ENCODE assay signal across 9 mouse cellular contexts in the genomic region with DNA sequence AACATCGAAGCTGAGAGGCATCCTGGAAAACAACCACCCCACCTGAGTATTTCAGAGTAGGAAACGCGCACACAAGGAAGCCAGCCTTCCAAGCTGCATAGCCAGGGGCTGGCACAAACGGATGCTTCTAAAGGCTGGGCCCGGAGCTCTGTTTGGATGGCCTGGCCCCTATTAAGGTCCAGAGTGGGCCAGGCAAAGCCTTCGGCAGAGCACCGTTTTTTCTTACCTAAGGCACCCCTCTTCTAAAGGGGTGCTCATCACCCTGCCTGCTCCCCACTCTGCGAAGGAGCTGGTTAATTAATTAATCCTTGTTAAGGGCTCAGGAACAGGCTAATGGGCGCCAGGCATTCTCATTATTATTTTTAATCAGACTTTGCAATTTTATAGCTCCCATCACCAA.
DNase-seq lines count a peak whose midpoint lies in the region; ATAC-seq and TF ChIP-seq lines count a peak whose summit lies in the region.
"Had no signal": no experiment of that assay in that cellular context is flagged by ENCODE, and none has a peak within 500 bp of the region (broad histone marks: within the 10 kb centered on the region; RNA-seq: fewer than 3 reads in every experiment).

No protein-coding gene starts in this region.

- H3K9ac ChIP-seq in heart, embryonic 11.5 days (ENCODE audit: low read depth, low read length), result no peak overlapping the region; the same call in 1 of the 2 replicates
- H3K9ac ChIP-seq in lung, postnatal 0 days (replicated peaks; ENCODE audit: low read depth), result no peak overlapping the region
- H3K9ac ChIP-seq in hindbrain, embryonic 15.5 days, result 0 out of 2 replicates have a peak overlapping the region, but pooled peaks have one; percentile 3
- no peak overlapping the region for H3K9ac ChIP-seq in neural tube, embryonic 12.5 days

- no peaks in the 10 kb centered on the region for H3K27me3 ChIP-seq in heart, embryonic 11.5 days (ENCODE audit: control insufficient read depth, insufficient read depth, low read length)
- H3K27me3 ChIP-seq in lung, postnatal 0 days (replicated peaks; ENCODE audit: insufficient read depth, low read length), result no peaks in the 10 kb centered on the region
- no peaks in the 10 kb centered on the region for H3K27me3 ChIP-seq in hindbrain, embryonic 15.5 days
- no peaks in the 10 kb centered on the region for H3K27me3 ChIP-seq in neural tube, embryonic 12.5 days (replicated peaks)

- H3K4me2 ChIP-seq in heart, embryonic 11.5 days, result peak overlapping the region; percentile 63
- H3K4me2 ChIP-seq in lung, postnatal 0 days (replicated peaks; ENCODE audit: low read depth, low read length), result 0 out of 2 replicates have a peak overlapping the region, but pooled peaks have one; percentile 41
- peak overlapping the region; percentile 55 for H3K4me2 ChIP-seq in hindbrain, embryonic 15.5 days
- peak overlapping the region; percentile 58 for H3K4me2 ChIP-seq in neural tube, embryonic 12.5 days (replicated peaks)

- TF ChIP-seq POLR2A in lung, adult 2 months (IDR thresholded peaks at IDR 0.05; ENCODE audit: borderline replicate concordance, extremely low read depth, low read depth, low read length), result no peak

- no peak for TF ChIP-seq CTCF in lung, postnatal 0 days (IDR thresholded peaks at IDR 0.05)
- no peak for TF ChIP-seq CTCF in lung, adult 2 months (IDR thresholded peaks at IDR 0.05; ENCODE audit: insufficient read depth, low read length)

- TF ChIP-seq EP300 in lung, postnatal 0 days (IDR thresholded peaks at IDR 0.05), result no peak

- no peak for DNase-seq in heart, postnatal 10 days
- no peak for DNase-seq in lung, postnatal 0 days (ENCODE audit: low spot score)
- no peak for DNase-seq in lung, adult 2 months
- no peak for DNase-seq in ovary, adult 18-20 months (ENCODE audit: low spot score)
- no peak for DNase-seq in testis, postnatal 10 days (ENCODE audit: low spot score)
- DNase-seq: layer of hippocampus, adult 9-11 months had no signal

- no peak overlapping the region for H3K4me3 ChIP-seq in heart, embryonic 11.5 days (ENCODE audit: low read depth, low read length)
- H3K4me3 ChIP-seq in lung, postnatal 0 days (ENCODE audit: low read depth, low read length), result no peak overlapping the region
- H3K4me3 ChIP-seq in lung, adult 2 months (replicated peaks; ENCODE audit: extremely low read depth, low read depth, low read length), result no peak overlapping the region
- no peak overlapping the region for H3K4me3 ChIP-seq in hindbrain, embryonic 15.5 days
- H3K4me3 ChIP-seq in neural tube, embryonic 12.5 days, result no peak overlapping the region

- no peak overlapping the region for H3K27ac ChIP-seq in heart, embryonic 11.5 days (ENCODE audit: low read depth, low read length)
- no peak overlapping the region for H3K27ac ChIP-seq in lung, postnatal 0 days (ENCODE audit: low read length)
- H3K27ac ChIP-seq in hindbrain, embryonic 15.5 days (replicated peaks), result no peak overlapping the region
- H3K27ac ChIP-seq in neural tube, embryonic 12.5 days, result no peak overlapping the region

- ATAC-seq in heart, embryonic 11.5 days (replicated peaks; ENCODE audit: insufficient number of reproducible peaks, low FRiP score, low TSS enrichment), result no peak
- ATAC-seq in lung, postnatal 0 days, result no peak
- peak; percentile 36; the same call in 1 of the 2 replicates for ATAC-seq in hindbrain, embryonic 15.5 days (ENCODE audit: low FRiP score, low read depth)
- peak; percentile 60 for ATAC-seq in neural tube, embryonic 12.5 days (ENCODE audit: low FRiP score, low read depth)

- H3K36me3 ChIP-seq in heart, embryonic 11.5 days (ENCODE audit: control insufficient read depth, insufficient read depth, low read length), result no peaks in the 10 kb centered on the region
- H3K36me3 ChIP-seq in lung, postnatal 0 days (ENCODE audit: insufficient read depth, low read length), result no peaks in the 10 kb centered on the region
- no peaks in the 10 kb centered on the region for H3K36me3 ChIP-seq in hindbrain, embryonic 15.5 days
- H3K36me3 ChIP-seq in neural tube, embryonic 12.5 days, result no peaks in the 10 kb centered on the region

- intact Hi-C loops in heart, postnatal 10 days (cut with DNase I), result no loop called here

- no peaks in the 10 kb centered on the region for H3K9me3 ChIP-seq in heart, embryonic 11.5 days (replicated peaks; ENCODE audit: control insufficient read depth, low read length)
- no peaks in the 10 kb centered on the region for H3K9me3 ChIP-seq in lung, postnatal 0 days (ENCODE audit: low read length)
- H3K9me3 ChIP-seq in hindbrain, embryonic 15.5 days, result no peaks in the 10 kb centered on the region
- no peaks in the 10 kb centered on the region for H3K9me3 ChIP-seq in neural tube, embryonic 12.5 days

- WGBS in heart, embryonic 11.5 days (ENCODE audit: insufficient replicate concordance), result 35% methylated on average over 9 of the region's 9 CpGs
- WGBS in lung, postnatal 0 days, result 47% methylated on average over 9 of the region's 9 CpGs
- WGBS in lung, adult 2 months, result 58% methylated on average over 9 of the region's 9 CpGs
- 27% methylated on average over 9 of the region's 9 CpGs for WGBS in hindbrain, embryonic 15.5 days
- WGBS in neural tube, embryonic 12.5 days, result 24% methylated on average over 9 of the region's 9 CpGs

- H3K4me1 ChIP-seq in heart, embryonic 11.5 days (ENCODE audit: control insufficient read depth, insufficient read depth, low read length), result peaks cover 3% of the 10 kb centered on the region
- no peaks in the 10 kb centered on the region for H3K4me1 ChIP-seq in lung, postnatal 0 days (ENCODE audit: insufficient read depth, low read depth, low read length)
- peaks cover 3% of the 10 kb centered on the region; the same call in 1 of the 2 replicates for H3K4me1 ChIP-seq in lung, adult 2 months (ENCODE audit: control insufficient read depth, insufficient read depth, low read length)
- H3K4me1 ChIP-seq in hindbrain, embryonic 15.5 days (replicated peaks), result peaks cover 21% of the 10 kb centered on the region
- H3K4me1 ChIP-seq in neural tube, embryonic 12.5 days, result peaks cover 20% of the 10 kb centered on the region

Comparison
In these comparisons a context has a peak if more than half of its experiments do, and no peak if none do; other contexts are left out.
1. ATAC-seq: peak in hindbrain, embryonic 15.5 days (single experiment) and neural tube, embryonic 12.5 days (single experiment); none in heart, embryonic 11.5 days (single experiment) and lung, postnatal 0 days (single experiment).
2. Peak in every context shown above with its lines, with median percentiles within 50 percentile points of each other: H3K4me2 ChIP-seq.